Mouse (Mus musculus) C2C12 (cell line): Measurements from ENCODE around the gene Ptprn2. TPM values are rescaled to one million over a fixed set of nuclear protein-coding genes. Genes with fewer than 3 reads are reported as not detected.

ENCODE experiments used
- H3K27me3 ChIP-seq: one replicate; pipeline ENCODE4 v1.6.1; 2011; ENCODE audit not compliant: control insufficient read depth, insufficient read depth, insufficient read length
- H3K36me3 ChIP-seq: one replicate; pipeline ENCODE4 v1.6.1; 2011; ENCODE audit not compliant: control insufficient read depth, insufficient read depth
- H3K4me3 ChIP-seq: one replicate; pipeline ENCODE4 v1.5.1; 2011; ENCODE audit warnings: mild to moderate bottlenecking, control low read depth; ENCODE audit not compliant: poor library complexity, insufficient read depth, severe bottlenecking
- H3K79me2 ChIP-seq: one replicate; pipeline ENCODE4 v1.6.1; 2011; ENCODE audit not compliant: control insufficient read depth, insufficient read depth
- H3K79me3 ChIP-seq: one replicate; pipeline ENCODE4 v1.6.1; 2011; ENCODE audit warnings: low read depth, control low read depth
- H3ac ChIP-seq: one replicate; pipeline ENCODE3; 2011; ENCODE audit warnings: low read depth; ENCODE audit not compliant: control insufficient read depth, insufficient read length
- CEBPB ChIP-seq: IDR thresholded peaks from one replicate; pipeline ENCODE4 v1.6.1; 2011; ENCODE audit warnings: low read depth, mild to moderate bottlenecking, control low read depth, moderate library complexity
- CTCF ChIP-seq: IDR thresholded peaks from one replicate; pipeline ENCODE4 v1.5.1; 2011; ENCODE audit not compliant: control insufficient read depth, insufficient read depth, insufficient read length
- FOSL1 ChIP-seq: IDR thresholded peaks from one replicate; pipeline ENCODE4 v1.8.0; 2011; ENCODE audit warnings: mild to moderate bottlenecking, low read length; ENCODE audit not compliant: poor library complexity, insufficient read depth, severe bottlenecking
- MAX ChIP-seq: IDR thresholded peaks from one replicate; pipeline ENCODE4 v1.6.1; 2011; ENCODE audit warnings: mild to moderate bottlenecking, control low read depth
- MYOD1 ChIP-seq: IDR thresholded peaks from one replicate; pipeline ENCODE4 v1.6.1; 2011; ENCODE audit warnings: low read depth; ENCODE audit not compliant: control insufficient read depth, insufficient read length
- MYOG ChIP-seq: IDR thresholded peaks from one replicate; pipeline ENCODE4 v1.6.1; 2011; ENCODE audit not compliant: control insufficient read depth, insufficient read length; ENCODE audit errors: extremely low read depth
- USF1 ChIP-seq: IDR thresholded peaks from one replicate; pipeline ENCODE4 v1.6.1; 2011; ENCODE audit warnings: low read depth, mild to moderate bottlenecking, control low read depth, moderate library complexity
- polyA plus RNA-seq: library from polyadenylated mRNA; unstranded; fragments of >200 nt; fragmentation: generic; extraction: Trizol; gene quantifications from one replicate; pipeline ENCODE4 v1.2.1, GENCODE M21; 2012; ENCODE audit warnings: missing spikeins

Gene Ptprn2
- polyA plus RNA-seq, 1 experiment, result 0.41 TPM

- Histone ChIP-seq H3K4me3 (no peak overlapping the region), H3K27me3 (no peaks in the 10 kb centered on the region), H3K79me2 (no peaks in the 10 kb centered on the region), H3K36me3 (no peaks in the 10 kb centered on the region), H3K79me3 (no peaks in the 10 kb centered on the region), H3ac (no peak overlapping the region)
- no peak for TF ChIP-seq CEBPB
- TF ChIP-seq MAX, result no peak
- TF ChIP-seq CTCF, result no peak
- no peak for TF ChIP-seq MYOD1
- TF ChIP-seq MYOG, result no peak
- TF ChIP-seq FOSL1, result no peak
- no peak for TF ChIP-seq USF1
Observed at GRCm38 (mm10) chr12:117250465-117250864, 764.9 kb downstream of the Ptprn2 start.

DNA sequence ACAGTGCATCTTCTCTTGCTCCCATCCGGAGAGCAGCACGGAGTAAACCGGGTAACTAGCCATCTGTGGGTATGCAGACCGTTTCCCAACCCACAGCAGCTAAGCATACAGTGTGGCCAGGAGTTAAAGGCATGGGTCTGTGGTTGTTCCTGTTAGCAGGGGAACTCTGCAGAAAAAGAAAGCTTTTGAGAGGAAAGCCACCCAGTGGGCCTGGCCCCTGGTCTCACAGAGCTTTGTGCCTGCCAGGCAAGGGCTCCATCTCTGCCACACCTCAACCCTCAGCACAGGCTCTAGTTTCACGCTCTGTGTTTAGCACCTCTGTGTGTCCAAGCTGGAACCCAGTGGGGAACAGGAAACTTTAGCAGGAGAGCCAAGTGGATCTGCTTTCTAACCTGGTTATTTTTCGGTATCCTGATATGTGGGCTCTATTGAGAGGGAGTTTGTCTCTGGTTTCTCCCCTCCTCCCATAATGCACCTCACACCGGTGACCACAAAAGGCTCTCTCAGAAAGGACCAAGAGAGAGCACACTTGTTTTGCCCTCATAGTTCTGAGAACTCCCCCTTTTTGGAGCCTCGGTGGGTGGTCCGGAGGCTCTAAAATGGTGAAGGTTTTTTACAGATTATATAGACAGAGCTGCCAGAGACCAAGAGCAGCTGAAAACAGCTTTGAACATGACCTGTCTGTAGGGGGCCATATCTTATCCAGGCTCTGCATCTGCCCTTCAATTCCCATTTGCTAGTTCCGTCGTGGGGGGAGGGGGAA is 766.3 kb downstream of the Ptprn2 start:
- no peaks in the 10 kb centered on the region for H3K36me3 ChIP-seq
- H3K79me2 ChIP-seq, result no peaks in the 10 kb centered on the region
- H3K27me3 ChIP-seq, result no peaks in the 10 kb centered on the region
- H3K79me3 ChIP-seq, result no peaks in the 10 kb centered on the region
- no peak overlapping the region for H3ac ChIP-seq
- no peak for TF ChIP-seq MYOD1
- no peak for TF ChIP-seq MYOG
- TF ChIP-seq MAX, result no peak
- no peak for TF ChIP-seq CTCF
- TF ChIP-seq CEBPB, result no peak
- no peak for TF ChIP-seq FOSL1
- no peak for TF ChIP-seq USF1
- H3K4me3 ChIP-seq, result no peak overlapping the region

DNA sequence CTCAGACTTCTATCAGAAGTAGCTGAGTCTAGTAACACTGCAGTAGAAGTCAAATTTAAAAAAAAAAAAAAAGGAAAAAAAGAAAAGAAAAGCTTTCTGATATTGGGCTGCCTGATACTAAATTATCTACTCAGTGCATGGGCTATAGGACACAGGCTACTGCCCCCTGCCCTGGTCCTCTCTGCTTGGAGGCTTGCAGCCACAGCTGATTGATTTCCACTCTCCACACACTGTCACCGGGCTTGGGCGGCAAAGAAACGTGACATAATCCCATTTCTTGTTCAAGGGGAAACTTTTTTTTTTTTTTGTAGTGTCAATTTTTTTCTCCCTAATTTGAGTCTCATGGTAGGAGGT is 766.9 kb downstream of the Ptprn2 start:
- Histone ChIP-seq H3K79me3 (no peaks in the 10 kb centered on the region), H3K27me3 (no peaks in the 10 kb centered on the region), H3ac (no peak overlapping the region), H3K4me3 (no peak overlapping the region), H3K36me3 (no peaks in the 10 kb centered on the region), H3K79me2 (no peaks in the 10 kb centered on the region)
- TF ChIP-seq MYOD1 (no peak), MYOG (no peak), CEBPB (no peak), MAX (no peak), USF1 (no peak), CTCF (no peak), FOSL1 (no peak)

DNA sequence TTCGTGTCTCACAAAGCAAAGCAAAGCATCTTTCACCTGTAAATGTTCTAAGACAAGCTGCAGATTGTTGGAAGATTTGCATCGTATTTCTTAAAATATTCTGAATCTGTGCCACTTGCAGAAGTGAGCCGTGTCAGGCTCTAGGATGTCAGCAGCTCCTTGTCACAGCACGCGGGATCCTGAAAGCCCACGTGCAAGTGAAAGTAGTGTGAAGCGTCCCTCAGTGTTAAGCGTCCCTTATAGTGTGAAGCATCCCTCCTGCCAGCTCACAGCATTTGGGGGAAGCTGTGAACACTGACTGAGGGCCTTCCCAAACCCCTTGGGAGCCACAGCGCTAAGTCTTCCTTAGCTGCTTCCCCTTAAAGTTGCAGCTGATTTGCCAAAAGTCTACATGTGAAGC is 768.8 kb downstream of the Ptprn2 start:
- no peaks in the 10 kb centered on the region for H3K36me3 ChIP-seq
- H3K79me2 ChIP-seq, result no peaks in the 10 kb centered on the region
- no peak overlapping the region for H3ac ChIP-seq
- no peak for TF ChIP-seq CEBPB
- no peaks in the 10 kb centered on the region for H3K27me3 ChIP-seq
- H3K4me3 ChIP-seq, result no peak overlapping the region
- H3K79me3 ChIP-seq, result no peaks in the 10 kb centered on the region

- Histone ChIP-seq H3K4me3 (no peak overlapping the region), H3K79me2 (no peaks in the 10 kb centered on the region), H3ac (no peak overlapping the region), H3K79me3 (no peaks in the 10 kb centered on the region), H3K27me3 (no peaks in the 10 kb centered on the region), H3K36me3 (no peaks in the 10 kb centered on the region)
- TF ChIP-seq FOSL1 (no peak), CTCF (no peak), MYOD1 (no peak), CEBPB (no peak), USF1 (no peak), MAX (no peak), MYOG (no peak)
Observed at GRCm38 (mm10) chr12:117255325-117255724, 769.8 kb downstream of the Ptprn2 start.

- Histone ChIP-seq H3K79me3 (no peaks in the 10 kb centered on the region), H3K79me2 (no peaks in the 10 kb centered on the region), H3K36me3 (no peaks in the 10 kb centered on the region), H3K27me3 (no peaks in the 10 kb centered on the region), H3K4me3 (no peak overlapping the region), H3ac (no peak overlapping the region)
- TF ChIP-seq MYOD1 (no peak), CEBPB (no peak), MAX (no peak), CTCF (no peak), FOSL1 (no peak), USF1 (no peak), MYOG (no peak)
Observed at GRCm38 (mm10) chr12:117255776-117256342, 770.3 kb downstream of the Ptprn2 start.
